8 mouse cellular contexts compared by ENCODE assay signal in the genomic region with DNA sequence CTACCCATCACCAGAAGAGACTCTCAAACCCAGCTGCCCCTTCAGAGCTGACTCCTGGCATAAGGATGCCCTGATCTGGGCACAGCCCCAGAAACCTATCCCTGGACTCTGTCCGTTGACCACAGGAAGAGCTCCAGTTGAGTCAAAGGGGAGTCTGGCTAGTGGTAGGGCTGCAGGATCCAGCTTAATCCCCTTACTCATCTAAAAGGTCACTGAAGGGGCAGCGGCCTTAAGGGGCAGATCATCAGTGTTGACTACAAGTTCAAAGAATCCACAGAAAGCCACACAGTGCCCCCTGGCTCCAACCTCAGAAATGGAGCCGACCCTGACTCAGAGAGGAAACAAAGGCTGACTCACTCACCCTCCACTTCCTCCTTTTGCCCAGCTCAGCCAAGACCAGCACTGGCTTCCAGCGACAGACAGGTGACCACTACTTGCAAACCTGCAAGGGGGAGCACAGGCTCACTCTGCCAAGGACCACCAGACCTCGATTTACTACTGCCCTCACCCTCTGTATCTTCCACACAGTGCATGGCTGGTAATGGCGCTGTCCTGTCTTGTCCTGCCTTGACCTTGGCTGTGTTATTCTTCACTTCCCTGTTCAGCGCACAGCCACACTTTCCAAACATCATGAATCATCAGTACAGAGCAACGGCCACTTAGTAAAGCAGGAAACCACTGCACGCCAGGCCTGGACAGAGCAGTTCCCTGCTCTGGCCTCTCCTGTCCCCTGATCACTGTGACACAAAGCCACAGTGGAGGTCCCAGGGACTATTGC.
DNase-seq lines count a peak whose midpoint lies in the region; ATAC-seq and TF ChIP-seq lines count a peak whose summit lies in the region.

No protein-coding gene starts in this region.

- H3K79me2 ChIP-seq in C2C12 (ENCODE audit: control insufficient read depth, insufficient read depth): no peaks in the 10 kb centered on the region

- no peaks in the 10 kb centered on the region for H3K79me3 ChIP-seq in C2C12 (ENCODE audit: low read depth)

- H3K4me2 ChIP-seq in intestine, embryonic 14.5 days (ENCODE audit: low read length): no peak overlapping the region

- no peak overlapping the region for H3K9ac ChIP-seq in intestine, embryonic 14.5 days (ENCODE audit: low read length)

- 21% methylated on average over 9 of the region's 9 CpGs for WGBS in intestine, embryonic 14.5 days
- WGBS in small intestine, adult 2 months: 21% methylated on average over 9 of the region's 9 CpGs

- intact Hi-C loops in gastrocnemius, postnatal 14 days (cut with DNase I; ENCODE audit: low total_unique reads): no loop called here

- POLR2A ChIA-PET in Patski (lab: Charles Lee): interaction anchor here (0.6 to 3.3 kb wide), 9 partner anchors 17 to 309 kb away, joined by 3 to 24 read pairs (median 3); a partner anchor contains a TSS

- CTCF ChIA-PET in Patski (lab: Charles Lee): interaction anchor here (0.9 to 3.9 kb wide), 21 partner anchors 10 to 368 kb away, joined by 3 to 13 read pairs (median 4); no protein-coding TSS in a partner anchor

- no peaks in the 10 kb centered on the region for H3K9me3 ChIP-seq in intestine, embryonic 14.5 days (ENCODE audit: control insufficient read depth, low read length)

- peak; percentile 96 for DNase-seq in Patski (ENCODE audit: low read depth, low spot score)
- DNase-seq in gastrocnemius, postnatal 14 days: peak; percentile 61
- DNase-seq in intestine, embryonic 14.5 days (ENCODE audit: low spot score): no peak
- peak; percentile 78 to 80 for DNase-seq in lung, adult 18-20 months
- no peak for DNase-seq in cerebellum, adult 11 months
- no peak for DNase-seq in layer of hippocampus, adult 9-10 months (ENCODE audit: low spot score)

- no peak for TF ChIP-seq CTCF in C2C12 (IDR thresholded peaks at IDR 0.05; ENCODE audit: control insufficient read depth, insufficient read depth, insufficient read length)
- peak; percentile 80 for TF ChIP-seq CTCF in Patski (IDR thresholded peaks at IDR 0.05)
- no peak for TF ChIP-seq CTCF in small intestine, adult 2 months (IDR thresholded peaks at IDR 0.05; ENCODE audit: extremely low read depth, insufficient read length, insufficient replicate concordance, low read depth, low read length)

- H3ac ChIP-seq in C2C12 (ENCODE audit: control insufficient read depth, insufficient read length, low read depth): peak overlapping the region; percentile 46

- H3K36me3 ChIP-seq in C2C12 (ENCODE audit: control insufficient read depth, insufficient read depth): no peaks in the 10 kb centered on the region
- no peaks in the 10 kb centered on the region for H3K36me3 ChIP-seq in intestine, embryonic 14.5 days (ENCODE audit: control insufficient read depth, insufficient read depth, low read length)
- no peaks in the 10 kb centered on the region for H3K36me3 ChIP-seq in small intestine, adult 2 months (ENCODE audit: control insufficient read depth, insufficient read depth, low read length)

- peaks cover 19% of the 10 kb centered on the region for H3K4me1 ChIP-seq in intestine, embryonic 14.5 days (replicated peaks; ENCODE audit: control insufficient read depth, insufficient read depth, low read length)
- peaks cover 61% of the 10 kb centered on the region for H3K4me1 ChIP-seq in small intestine, adult 2 months (ENCODE audit: control insufficient read depth, insufficient read depth, insufficient read length, low read length)

- no peaks in the 10 kb centered on the region for H3K27me3 ChIP-seq in C2C12 (ENCODE audit: control insufficient read depth, insufficient read depth, insufficient read length)
- no peaks in the 10 kb centered on the region for H3K27me3 ChIP-seq in Patski
- H3K27me3 ChIP-seq in intestine, embryonic 14.5 days (replicated peaks; ENCODE audit: control insufficient read depth, insufficient read depth, low read length): no peaks in the 10 kb centered on the region
- H3K27me3 ChIP-seq in small intestine, adult 2 months (ENCODE audit: control insufficient read depth, insufficient read depth, low read length): no peaks in the 10 kb centered on the region

- in situ Hi-C loops in Patski (cut with MboI; ENCODE audit: low pct_unique_long_range_greater_than_20kb): loop anchor here (5.0 kb wide), 5 partner anchors 73 to 352 kb away; no protein-coding TSS in a partner anchor

- no peak for TF ChIP-seq POLR2A in small intestine, adult 2 months (IDR thresholded peaks at IDR 0.05; ENCODE audit: low read depth, low read length)

- peak overlapping the region; percentile 76 for H3K27ac ChIP-seq in intestine, embryonic 14.5 days (ENCODE audit: low read depth)
- peak overlapping the region; percentile 94 for H3K27ac ChIP-seq in small intestine, adult 2 months (ENCODE audit: insufficient read depth, low read depth, low read length)

- peak; percentile 63 for ATAC-seq in Patski
- peak; percentile 45 for ATAC-seq in intestine, embryonic 14.5 days (replicated peaks; ENCODE audit: low FRiP score, low TSS enrichment, low read depth)

- H3K4me3 ChIP-seq in C2C12 (ENCODE audit: insufficient read depth, poor library complexity, severe bottlenecking): no peak overlapping the region
- H3K4me3 ChIP-seq in intestine, embryonic 14.5 days (ENCODE audit: low read depth, low read length): no peak overlapping the region
- no peak overlapping the region for H3K4me3 ChIP-seq in small intestine, adult 2 months (ENCODE audit: low read depth, low read length)

TF ChIP-seq in C2C12, 6 proteins besides CTCF, POLR2A, EP300 and RAD21:
- TF ChIP-seq FOSL1 (IDR thresholded peaks at IDR 0.05; ENCODE audit: insufficient read depth, low read length, poor library complexity, severe bottlenecking) (peak; percentile 89), MYOG (IDR thresholded peaks at IDR 0.05; ENCODE audit: control insufficient read depth, extremely low read depth, insufficient read length) (no peak), USF1 (IDR thresholded peaks at IDR 0.05; ENCODE audit: low read depth) (peak; percentile 5), CEBPB (IDR thresholded peaks at IDR 0.05; ENCODE audit: low read depth) (peak; percentile 38), MYOD1 (IDR thresholded peaks at IDR 0.05; ENCODE audit: control insufficient read depth, insufficient read length, low read depth) (peak; percentile 67), MAX (IDR thresholded peaks at IDR 0.05) (peak; percentile 28)

Comparison
In these comparisons a context has a peak if more than half of its experiments do, and no peak if none do; other contexts are left out.
1. DNase-seq: peak in Patski (single experiment), gastrocnemius, postnatal 14 days (single experiment) and lung, adult 18-20 months (2 of 2); none in intestine, embryonic 14.5 days (single experiment), cerebellum, adult 11 months (single experiment) and layer of hippocampus, adult 9-10 months (single experiment).